Mouse (Mus musculus): ENCODE measurements around the gene Bcl2a1b. TPM values are rescaled to one million over a fixed set of nuclear protein-coding genes. Genes with fewer than 3 reads are reported as not detected.
"Not testable (repeated sequence)": the region's sequence is repeated elsewhere in the genome, so short reads cannot be mapped to it uniquely, and the experiment has no call there.

The Bcl2a1b gene
- total RNA-seq (2021) (1 to 10 TPM; 1.6 to 3.1 TPM), polyA plus RNA-seq (2012; rRNA removed) (1.6 and 1.7 TPM in 2 replicates)
- long read RNA-seq, partial matches to known transcripts = 0 of 1 reads
- long read RNA-seq, other reads (novel, unspliced or antisense) = 0 of 1 reads

DNA sequence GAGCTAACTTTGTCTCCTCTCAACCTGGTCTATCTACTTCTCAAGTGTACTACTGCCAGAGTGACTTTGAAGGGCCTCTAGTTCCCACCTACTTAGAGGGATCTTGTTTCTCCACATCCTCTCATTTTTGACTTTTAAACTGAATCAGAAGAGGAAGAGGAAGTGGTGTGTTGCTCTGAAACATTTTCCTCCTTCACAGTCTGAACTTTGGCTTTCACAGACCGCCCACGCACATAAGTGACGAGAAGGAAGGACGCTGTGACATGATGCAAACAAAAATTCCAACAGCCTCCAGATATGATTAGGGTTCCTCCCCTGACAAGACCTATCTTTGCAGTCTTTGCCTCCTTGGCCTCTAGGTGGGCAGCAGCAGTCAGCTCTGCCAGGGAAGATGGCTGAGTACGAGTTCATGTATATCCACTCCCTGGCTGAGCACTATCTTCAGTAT, at the start of gene Bcl2a1b, which contains the start of gene Gm29094:
TSS of gene Bcl2a1b (plus strand) at position 241 of the 448 bp plus-strand sequence.
TSS of gene Gm29094 (plus strand) at position 411 of the 448 bp plus-strand sequence.
- DNase-seq = peak; percentile 11

DNA sequence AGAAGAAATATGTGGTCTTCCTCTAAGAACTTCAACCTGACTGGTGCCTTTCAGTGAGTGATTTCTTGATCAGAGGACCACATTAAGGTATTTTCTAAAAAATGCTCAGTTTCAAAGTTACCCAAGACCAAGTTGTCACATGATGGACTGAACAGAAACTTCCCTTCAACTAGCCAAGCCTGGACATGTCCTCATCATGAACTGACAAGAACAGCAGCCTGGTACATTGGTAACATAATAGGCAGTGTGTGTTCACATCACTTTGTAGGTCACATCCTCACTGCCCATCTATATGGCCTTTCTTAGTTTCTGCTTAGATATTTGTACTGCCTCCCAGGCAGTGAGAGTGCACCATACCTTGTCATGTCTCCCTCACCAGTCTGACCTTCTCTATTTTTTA, 26.5 kb upstream of the Bcl2a1b start:
- not testable (repeated sequence) for DNase-seq

DNA sequence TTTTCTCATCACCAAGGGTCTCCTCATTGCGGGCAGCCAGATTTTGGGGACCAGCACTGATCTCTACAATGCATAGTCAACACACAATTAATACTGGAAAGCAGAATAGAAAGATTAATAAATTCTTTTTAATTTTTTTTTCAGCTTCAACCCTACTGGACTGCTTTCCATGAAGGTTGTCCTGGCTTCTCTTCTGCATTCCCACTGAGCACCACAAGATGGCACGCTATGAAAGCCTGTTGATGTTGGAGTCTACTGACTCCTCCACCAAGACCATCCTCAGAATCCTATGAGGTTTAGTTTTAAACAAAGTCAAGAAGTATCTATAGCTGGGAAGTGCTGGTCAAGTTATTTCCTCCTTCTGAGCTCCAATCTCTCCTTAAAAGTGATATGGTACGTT, 20.2 kb upstream of the Bcl2a1b start:
- peak; percentile 70 for DNase-seq

DNA sequence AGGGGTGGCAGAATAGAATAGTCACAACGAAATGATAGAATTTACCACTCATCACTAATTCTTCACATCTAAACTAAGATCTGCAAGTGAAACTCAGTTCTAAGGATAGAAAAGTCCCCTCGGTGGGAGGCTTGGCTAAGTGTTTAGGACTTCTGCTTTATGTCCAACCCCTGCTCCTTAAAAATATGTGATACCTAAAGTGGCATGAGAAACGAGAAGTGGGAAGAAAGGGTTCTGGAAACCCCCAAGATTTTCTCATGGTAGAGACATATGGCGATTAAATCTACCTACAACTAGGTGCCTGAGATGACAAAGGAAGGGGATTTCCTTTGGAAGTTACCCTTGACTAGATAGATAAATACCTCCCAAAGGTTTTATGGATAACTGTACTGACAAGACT, 19.5 kb upstream of the Bcl2a1b start:
- not testable (repeated sequence) for DNase-seq

DNA sequence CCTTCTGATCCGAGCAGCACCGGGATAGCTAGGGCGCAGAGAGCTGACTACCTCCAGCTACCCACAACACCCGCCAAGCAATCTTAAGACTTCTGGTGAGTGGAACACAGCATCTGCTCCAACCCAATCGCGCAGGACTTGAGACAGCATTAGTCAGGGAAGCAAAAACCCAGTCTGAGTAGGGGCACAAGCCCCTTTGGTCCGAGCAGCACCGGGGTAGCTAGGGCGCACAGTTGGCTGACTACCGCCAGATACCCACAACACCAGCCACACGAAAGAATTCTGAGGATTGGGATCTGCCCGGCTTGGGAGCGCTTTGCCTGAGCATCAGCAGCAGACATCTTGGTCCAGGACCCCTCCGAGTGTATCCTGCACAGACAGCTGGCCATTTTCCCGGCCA, 12.0 kb upstream of the Bcl2a1b start:
- DNase-seq = not testable (repeated sequence)

DNA sequence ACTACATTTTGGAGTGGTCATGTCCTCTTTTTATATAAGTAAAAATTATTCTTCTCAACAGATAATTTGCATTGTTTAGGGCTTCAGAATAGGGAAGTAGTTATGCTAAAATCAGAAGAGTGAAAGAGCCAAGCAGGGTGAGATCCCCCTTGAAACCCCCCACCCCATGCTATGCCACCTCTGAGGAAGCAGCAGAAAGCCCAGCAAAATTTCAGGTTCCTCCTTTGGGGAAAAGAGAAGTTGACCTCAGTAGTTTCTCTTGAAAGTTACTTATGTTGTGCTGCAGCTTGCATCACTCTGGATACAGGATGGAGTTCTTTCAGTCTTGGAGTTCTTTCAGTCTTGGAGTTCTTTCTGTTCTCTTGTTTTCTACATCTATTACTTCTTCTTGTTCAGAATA, 3.5 kb upstream of the Bcl2a1b start:
- DNase-seq = not testable (repeated sequence)

DNA sequence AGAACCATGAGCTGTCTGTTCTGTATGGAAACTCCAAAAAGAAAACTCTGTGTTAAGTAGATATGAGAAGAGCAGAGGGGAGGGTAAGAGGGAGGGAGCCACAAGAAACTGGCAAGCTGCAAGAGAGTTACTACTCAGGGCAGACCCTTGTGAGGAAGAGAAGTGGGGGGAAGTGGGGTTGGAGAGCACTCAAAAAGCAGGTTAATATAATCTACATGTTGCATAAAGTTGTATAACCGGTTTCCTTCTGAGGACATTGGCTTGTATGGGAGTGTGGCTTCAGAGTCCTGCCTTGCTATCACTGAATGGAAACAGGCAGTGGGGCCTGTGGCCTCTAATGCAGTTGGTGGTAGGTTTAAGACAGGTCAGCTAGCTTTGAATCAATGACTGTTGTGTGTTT, 1.5 kb upstream of the Bcl2a1b start:
- DNase-seq = not testable (repeated sequence)

DNA sequence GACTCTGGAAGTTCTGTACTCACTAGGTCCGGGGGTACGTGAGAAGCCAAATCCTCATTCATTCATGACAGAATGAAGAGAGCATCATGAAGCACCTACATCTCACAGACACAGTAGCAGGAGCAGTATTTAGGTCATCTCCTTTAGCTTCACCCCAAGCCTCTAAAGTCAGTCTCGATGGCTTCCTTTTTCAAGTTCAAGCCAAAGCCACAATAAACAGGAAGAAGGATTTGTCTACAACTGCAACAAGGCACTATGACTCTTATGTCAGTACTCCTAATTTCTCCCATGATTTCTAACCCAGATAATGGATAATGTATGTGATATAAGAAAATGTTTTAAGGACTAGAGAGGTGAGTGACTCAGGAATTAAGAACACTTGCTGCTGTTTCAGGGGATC, 660 bp upstream of the Bcl2a1b start:
- DNase-seq = not testable (repeated sequence)

DNA sequence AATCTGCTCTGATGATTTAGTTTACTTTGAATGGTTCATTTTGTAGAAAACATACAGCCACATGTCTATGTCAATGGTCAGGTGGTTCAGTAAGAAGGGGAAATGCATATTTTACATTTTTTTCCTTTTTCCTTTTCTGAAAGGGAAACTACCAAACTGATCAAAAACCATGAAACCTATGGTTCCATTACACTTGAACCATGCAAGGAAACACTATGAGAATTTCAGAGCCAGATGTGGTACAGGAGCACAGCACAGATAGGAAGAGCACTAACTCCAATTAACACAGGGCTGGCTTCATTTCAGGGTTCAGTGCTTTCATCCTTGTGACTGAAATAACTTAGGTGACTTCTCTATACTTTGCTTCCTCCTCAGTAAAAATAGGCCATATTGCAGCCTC, 3.2 kb downstream of the Bcl2a1b start:
- DNase-seq = not testable (repeated sequence)

DNA sequence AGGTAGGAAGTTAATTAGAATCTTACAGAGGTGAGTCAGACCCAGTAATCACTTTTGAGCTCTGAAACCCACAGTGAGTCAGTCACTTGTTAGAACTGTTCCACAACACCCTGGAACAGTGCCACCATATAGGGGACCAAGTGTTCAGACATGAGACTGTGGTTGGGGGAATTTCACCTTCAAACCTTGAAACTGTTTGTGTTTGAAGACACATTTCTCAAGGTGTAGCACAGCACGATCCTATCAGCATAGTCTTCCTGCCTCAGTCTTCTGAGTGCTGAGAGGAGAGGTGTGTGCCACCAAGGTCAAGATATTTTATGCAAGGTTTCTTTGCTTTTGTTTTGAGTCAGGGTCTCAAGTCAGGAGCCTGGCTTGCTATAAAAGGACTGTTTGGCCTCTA, 9.9 kb downstream of the Bcl2a1b start:
- DNase-seq = not testable (repeated sequence)

DNA sequence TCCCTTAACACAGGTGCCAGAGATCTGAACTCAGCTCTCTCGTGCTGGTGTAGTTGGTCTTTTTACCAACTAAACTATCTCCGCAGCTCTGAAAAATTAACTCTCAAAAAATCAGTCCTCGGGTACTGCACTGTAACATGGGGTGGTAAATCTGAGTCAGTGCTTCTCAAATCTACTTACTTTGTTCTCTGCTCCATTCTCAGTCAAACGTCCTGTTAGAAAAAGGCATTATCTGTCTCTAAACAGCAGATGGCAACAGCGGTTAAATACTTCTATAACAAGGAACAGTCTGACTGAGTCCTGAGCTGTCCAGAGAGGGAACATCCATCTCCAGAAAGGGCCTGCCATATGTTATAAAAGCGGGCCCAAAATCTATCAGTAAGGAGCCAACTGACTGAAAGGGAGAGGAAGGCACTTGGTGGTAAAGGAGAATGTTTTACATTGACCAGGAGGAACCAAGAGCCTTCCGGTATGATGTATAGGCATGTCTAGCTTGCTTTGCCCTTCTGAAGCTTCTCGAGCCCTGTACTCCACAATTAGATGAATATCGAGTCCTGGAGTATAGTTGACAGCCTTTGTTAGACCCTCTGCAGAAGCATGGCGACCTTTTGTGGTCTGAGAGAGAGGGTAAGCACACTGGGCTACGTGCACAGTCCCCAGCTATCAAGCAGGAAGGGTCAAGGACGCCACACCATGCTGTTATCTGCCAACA, 11.5 kb downstream of the Bcl2a1b start, which contains the start of gene Mthfs:
TSS of gene Mthfs (plus strand) at position 324 of the 712 bp plus-strand sequence.
- peak; percentile 20 for DNase-seq

DNA sequence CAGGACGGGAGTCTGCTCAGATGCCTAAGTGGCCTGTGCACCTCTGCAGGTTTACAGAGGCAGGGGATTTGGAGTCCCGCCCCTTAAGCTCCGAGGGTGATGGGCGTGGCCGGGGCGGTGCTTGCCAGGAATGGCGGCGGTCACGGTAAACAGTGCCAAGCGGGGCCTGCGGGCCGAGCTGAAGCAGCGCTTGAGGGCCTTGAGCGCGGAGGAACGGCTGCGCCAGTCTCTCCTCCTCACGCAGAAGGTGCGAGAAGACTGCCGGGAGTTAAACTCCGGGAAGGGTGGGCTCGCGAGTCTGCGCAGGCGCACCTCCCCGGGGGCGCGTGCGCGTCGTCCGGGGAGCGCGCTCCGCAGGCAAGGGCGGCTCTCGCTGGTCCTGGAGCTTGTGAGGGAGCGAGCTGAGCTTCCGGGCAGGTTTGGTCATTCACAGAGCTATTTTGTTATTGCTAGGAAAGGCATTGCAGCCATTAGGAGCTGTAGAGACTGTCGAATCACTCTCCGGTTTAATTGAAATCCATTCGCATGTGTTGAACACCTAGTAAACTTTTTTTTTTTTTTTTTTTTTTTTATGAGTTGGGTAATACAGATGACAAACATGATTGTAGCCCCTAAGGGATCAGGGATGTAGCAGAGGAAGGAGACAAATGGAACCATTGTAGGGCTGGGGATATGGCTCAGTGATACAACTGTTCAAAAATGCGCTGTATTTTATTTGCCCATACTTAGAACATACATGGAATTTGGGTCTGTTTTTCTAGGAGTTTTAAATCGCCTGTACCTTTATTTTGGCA, 12.3 kb downstream of the Bcl2a1b start:
- DNase-seq = peak; percentile 95

DNA sequence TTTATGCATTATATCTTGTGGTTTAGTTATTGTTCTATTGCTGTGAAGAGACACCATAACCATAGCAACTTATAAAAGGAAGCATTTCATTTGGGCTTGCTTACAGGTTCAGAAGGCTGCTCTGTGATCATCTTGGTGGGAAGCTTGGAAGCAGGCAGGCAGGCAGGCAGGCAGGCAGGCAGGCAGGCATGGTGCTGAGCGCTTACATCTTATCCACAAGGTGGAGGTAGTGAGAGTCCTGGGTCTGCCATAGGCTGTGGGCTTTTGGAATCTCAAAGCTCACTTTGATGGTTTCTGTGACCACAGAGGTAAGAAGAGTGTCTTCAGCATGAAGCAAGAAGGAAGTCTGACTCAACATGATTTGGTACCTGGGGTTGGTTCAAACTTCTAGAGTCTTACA, 13.4 kb downstream of the Bcl2a1b start:
- peak; percentile 47 for DNase-seq

DNA sequence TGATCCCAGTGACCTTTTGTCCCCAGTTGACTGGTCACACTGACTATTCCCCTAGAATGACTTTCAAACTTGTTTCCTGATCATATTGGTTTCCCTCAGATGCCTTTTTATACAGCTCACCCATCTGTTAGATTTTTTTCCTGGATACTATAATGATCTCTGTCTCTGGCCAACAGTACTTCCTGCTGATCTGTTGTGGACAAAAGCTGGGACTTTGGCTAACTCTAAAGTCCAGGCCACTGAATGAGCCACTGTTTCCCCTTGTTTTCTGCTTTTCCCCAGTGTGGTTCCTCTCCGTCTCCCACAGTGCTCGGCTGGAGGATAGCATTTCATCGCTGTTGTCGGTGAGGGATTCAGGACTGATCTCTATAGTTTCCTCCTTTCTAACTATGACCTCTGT, 19.2 kb downstream of the Bcl2a1b start:
- not testable (repeated sequence) for DNase-seq

DNA sequence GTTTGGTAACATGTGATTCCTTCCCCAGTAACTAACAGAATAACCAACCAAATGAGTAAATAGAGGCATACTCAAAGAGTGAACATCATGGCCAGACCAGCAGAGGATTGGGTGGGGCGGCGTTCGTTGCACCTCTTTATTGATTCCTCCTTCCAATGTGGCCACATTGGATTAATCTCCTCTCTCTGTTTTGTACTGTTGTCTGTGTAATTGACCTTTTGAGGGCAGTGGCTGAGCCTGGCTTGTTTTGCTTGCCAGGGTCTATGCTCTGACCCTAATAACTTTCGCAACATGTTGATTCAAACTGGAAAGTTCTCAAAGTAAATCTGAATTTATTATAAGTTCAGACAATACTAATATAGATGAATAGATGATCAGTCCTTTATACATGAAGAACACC, 20.7 kb downstream of the Bcl2a1b start:
- DNase-seq = not testable (repeated sequence)

DNA sequence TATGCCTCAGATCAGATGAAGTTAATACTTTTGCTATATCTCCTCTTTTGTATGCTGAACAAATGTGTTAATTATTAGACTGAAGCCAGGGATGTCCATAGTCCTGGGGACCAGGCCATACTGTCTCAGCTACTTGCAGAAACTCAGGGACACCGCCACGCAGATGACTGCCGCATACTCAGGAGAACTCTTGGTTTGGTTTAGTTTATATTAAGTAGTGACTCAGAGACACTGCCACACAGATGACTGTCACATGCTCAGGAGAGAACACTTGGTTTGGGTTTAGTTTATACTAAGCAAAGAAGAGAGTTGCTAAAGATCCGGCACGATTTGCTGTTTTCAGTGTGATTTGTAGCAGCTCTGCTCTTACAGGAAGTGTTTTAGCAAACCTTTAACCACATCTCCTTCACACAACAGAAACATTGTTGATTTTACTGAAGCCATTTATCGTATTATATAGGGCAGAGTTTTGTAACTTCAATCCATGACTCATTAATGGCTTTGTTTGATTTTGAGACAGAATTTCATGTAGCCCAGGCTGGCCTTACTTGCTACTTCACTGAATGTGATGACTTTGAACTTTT, 21.8 kb downstream of the Bcl2a1b start:
- DNase-seq = not testable (repeated sequence)

DNA sequence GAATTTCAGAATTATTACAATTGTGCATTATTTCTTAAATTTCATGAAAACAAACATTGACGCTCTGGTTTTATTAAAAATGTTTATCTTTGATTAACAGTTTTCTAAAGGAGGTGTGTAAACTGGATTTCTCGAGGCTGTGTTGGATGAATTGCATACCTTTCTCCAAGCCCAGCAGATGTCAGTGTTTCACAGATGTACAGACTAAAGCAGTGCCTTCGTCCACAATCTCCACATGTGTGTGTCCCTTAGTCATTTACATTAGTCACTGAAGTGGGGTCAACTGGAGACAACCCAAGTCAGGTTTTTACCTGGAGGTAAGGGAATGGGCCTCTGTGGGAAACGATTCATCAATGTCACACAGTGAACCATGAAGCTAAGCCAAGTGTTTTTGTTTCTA, 27.1 kb downstream of the Bcl2a1b start:
- DNase-seq = no peak

DNA sequence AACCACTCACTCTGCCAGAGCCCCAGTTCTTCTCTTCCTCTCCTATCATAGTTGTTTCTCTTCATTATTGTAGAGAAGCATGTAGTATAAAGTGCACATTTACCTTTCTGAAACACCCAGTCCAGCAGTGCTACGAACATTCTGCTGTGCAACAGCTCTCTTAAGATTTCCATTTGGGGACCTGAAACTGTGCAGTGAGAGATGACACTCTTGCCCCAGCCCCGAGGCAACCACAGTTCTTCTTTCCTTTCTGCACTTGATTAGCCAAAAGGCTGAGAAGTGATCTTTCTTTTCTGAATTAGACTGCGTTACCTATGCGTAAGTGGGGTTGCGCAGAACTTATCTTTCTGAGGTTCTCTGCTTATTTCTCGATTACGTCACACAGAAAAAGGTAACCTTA, 29.1 kb downstream of the Bcl2a1b start:
- DNase-seq = no peak

DNA sequence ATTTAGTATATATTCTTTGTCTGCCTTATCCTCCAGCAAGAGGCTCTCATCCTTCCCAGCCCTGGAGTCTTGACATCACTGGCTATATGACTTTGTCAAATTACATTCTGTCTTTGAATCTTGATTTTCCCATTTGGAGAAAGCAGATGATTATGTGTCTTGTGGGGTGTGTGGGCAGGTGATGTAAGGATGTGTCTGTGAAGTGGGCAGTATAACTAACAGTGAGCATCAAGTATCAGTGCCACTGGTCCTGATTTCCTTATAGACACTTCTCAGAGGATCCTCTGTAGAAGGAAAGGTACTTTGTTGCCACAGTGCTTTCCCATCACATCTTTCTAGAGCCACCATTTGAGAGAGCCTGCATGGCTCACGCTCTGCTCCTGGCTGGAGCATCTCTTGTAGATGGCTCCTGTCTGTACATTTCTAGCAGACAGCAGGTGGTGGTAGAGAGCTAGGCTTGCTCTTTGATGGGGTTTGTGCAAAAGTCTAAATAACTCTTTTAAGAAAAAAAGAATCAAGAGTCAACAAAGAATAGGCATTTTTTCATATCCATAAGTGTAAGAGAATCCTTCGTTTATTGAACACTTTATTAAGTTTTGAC, 32.0 kb downstream of the Bcl2a1b start:
- peak; percentile 36 for DNase-seq

DNA sequence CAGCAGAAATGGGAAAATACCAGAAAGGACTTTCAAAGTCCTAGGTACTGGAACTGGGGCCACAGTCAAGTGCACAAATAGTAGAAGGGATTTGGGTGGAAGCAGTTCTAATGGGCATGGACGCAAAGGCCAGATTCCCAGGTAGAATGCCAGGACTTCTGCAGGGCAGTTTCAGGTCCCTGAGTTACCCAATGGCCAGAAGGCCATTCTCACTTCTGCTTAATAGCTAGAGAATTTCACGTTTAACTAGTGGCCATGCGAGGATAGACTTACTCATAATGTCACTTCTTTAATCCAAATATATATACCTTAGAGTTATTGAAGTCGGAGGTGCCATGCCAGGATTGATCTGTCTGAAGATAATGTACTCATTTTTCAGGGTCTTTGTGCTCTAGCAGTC, 38.1 kb downstream of the Bcl2a1b start:
- DNase-seq = not testable (repeated sequence)

DNA sequence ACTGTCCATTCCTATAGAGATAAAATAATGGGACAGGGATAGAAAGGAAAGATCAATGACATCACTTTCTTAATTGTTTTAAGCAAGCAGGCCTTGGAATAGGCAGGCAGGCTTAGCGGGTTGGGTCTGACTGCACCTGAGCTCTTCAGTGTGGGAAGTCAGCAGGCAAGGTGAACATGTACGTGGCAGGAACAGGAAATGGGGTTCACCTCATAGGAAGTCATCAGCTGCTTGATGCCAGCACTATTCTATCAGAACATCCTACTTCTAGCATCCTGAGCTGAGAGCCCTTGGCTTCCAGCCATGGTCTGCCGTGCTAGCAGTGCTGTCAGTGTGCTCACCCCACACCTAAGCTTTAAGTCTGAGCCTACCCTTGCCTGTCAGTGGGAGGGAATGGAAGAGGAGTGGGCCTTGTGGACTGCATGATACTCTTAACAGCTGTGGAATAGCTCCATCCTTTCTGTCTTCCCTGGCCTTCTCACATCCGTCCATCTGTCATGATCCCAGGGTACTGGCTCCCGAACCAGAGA, 40.0 kb downstream of the Bcl2a1b start:
- DNase-seq = not testable (repeated sequence)
